Mouse (Mus musculus): ENCODE measurements around the gene Etfrf1.

Etfrf1 gene

GRCm38 (mm10) chr6:145210816-145211338 lies at the start of gene Etfrf1, which contains the start of gene Casc1:
Etfrf1 (plus strand) TSS chr6:145211134.
Casc1 (minus strand) TSS chr6:145211005.
- peak; percentile 89 for ATAC-seq (ENCODE audit: low TSS enrichment)

DNA sequence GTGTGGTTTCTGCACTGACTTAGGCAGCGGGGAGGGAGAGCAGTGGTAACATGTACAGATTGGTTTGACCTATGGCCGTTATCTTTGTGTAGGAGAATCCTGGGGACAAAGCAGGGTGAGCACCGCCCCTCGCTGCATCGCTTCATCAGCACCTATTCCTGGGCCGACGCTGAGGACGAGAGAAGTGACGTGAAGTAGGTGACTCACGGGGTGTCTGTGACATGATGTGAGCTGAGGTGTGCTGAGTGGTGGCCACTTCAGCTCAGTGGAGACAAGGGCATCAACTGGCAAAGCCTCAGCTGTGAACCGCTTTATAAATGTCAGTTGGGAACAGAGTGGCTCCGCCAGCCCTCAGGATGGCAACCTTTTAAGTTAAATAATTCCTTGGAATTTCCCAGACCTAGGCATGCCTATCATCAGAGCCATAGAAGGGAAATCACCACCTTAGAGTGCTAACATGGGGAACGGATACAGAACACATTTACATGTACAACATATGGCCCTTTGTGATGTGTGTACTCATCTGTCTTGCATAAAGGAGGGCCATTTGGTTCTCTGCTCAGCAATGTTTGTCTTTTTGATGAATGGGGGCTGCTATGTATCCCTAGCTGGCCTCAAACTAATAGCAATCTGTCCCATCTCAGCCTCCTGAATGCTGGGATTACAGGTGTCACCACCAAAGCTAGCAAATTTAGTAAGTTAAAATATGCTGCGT lies 38.9 kb upstream of the Etfrf1 start:
- no peak for ATAC-seq (ENCODE audit: low TSS enrichment)

DNA sequence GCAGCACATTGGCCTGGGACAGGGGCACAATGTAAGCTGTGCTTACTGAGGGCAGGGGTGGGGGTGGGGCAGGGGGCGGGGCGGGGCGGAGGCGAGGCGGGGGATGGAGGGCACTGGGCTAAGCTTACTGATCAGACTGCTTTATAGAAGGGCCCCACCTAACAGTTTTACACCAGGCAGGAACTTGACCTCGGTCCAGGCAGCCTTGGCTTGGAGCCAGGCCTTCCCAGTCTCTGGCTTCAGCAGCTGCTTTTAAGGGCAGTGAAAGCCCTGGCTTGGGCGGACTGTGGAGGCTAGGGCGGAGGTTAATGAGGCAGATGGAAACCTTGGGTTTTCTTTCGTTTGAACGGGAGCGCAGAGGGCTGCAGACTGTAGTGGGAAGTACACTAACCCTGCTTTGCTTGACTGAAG lies 37.1 kb upstream of the Etfrf1 start:
- ATAC-seq (ENCODE audit: low TSS enrichment) = no peak

DNA sequence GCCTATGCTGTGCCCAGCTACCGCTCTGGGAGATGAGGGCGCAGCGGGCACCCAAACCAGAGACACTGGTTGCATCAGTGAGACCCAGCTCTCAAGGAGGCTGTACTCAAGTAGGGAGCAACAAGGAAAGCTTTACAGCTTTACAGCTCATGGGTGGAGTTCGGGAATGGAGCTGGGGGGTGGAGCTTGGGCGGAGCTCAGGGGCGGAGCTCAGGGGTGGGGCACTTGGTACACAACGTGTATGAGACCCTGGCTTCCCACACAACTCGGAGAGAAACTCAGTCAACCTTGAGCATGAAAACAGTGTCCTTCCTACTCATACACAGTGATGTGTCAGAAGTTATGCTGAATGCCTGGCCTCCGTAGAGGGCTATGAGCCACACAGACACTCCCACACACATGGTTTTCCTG lies 35.4 kb upstream of the Etfrf1 start:
- no peak for ATAC-seq (ENCODE audit: low TSS enrichment)

- no peak for ATAC-seq (ENCODE audit: low TSS enrichment)
Measured at GRCm38 (mm10) chr6:145176474-145176873, 34.5 kb upstream of the Etfrf1 start.

GRCm38 (mm10) chr6:145179665-145180064 lies 31.3 kb upstream of the Etfrf1 start:
- no peak; the same call in 1 of the 2 replicates for ATAC-seq (ENCODE audit: low TSS enrichment)

- ATAC-seq (ENCODE audit: low TSS enrichment) = no peak
Measured at GRCm38 (mm10) chr6:145182044-145182443, 28.9 kb upstream of the Etfrf1 start.

- no peak for ATAC-seq (ENCODE audit: low TSS enrichment)
Measured at GRCm38 (mm10) chr6:145186096-145186495, 24.8 kb upstream of the Etfrf1 start.

DNA sequence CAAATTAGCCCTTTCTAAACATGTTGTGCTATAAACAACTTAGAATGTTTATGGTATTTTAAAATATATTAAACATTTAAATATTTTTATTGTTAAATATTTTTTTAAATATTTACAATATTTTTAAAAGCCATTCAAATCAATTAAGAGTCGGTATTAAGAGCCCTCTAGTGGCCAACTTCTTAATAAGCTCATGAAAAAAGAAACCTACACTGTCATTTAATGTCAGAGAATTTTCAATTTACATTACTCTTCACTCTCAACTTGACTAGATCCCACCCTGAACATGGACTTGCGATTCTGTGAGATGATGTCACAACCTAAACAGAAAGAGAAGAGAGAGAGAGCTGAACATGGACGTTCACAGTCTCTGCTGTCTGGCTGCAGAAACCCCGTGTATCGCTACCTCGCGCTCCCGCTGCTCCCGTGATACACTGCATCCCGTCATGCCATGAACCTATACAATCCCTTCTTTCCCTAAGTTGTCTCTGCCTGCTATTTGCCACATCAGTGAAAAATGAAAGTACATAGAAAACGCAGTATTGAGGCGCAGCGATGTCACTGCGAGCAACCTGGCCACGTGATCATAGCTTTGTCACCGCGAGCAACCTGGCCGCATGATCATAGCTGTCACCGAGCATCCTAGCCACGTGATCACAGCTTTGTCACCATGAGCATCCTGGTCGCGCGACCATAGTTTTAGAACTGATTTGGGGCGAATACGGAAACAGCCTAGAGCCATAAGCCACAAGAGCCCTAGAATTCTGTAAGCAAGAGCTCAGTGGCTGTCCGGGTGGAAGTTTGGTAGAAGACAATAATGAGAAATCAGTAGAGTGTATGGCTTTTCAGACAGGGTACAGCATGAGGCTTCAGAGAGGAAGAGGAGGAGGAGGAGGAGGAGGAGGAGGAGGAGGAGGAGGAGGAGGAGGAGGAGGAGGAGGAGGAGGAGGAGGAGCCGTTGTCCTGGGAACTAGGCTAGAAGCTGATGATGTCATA lies 23.5 kb upstream of the Etfrf1 start:
- peak; percentile 87 for ATAC-seq (ENCODE audit: low TSS enrichment)

- no peak for ATAC-seq (ENCODE audit: low TSS enrichment)
Measured at GRCm38 (mm10) chr6:145193038-145193437, 17.9 kb upstream of the Etfrf1 start.

- peak; percentile 65; the same call in 1 of the 2 replicates for ATAC-seq (ENCODE audit: low TSS enrichment)
Measured at GRCm38 (mm10) chr6:145193446-145193845, 17.5 kb upstream of the Etfrf1 start.

GRCm38 (mm10) chr6:145197949-145198686 lies 12.8 kb upstream of the Etfrf1 start:
- peak; percentile 74 for ATAC-seq (ENCODE audit: low TSS enrichment)

DNA sequence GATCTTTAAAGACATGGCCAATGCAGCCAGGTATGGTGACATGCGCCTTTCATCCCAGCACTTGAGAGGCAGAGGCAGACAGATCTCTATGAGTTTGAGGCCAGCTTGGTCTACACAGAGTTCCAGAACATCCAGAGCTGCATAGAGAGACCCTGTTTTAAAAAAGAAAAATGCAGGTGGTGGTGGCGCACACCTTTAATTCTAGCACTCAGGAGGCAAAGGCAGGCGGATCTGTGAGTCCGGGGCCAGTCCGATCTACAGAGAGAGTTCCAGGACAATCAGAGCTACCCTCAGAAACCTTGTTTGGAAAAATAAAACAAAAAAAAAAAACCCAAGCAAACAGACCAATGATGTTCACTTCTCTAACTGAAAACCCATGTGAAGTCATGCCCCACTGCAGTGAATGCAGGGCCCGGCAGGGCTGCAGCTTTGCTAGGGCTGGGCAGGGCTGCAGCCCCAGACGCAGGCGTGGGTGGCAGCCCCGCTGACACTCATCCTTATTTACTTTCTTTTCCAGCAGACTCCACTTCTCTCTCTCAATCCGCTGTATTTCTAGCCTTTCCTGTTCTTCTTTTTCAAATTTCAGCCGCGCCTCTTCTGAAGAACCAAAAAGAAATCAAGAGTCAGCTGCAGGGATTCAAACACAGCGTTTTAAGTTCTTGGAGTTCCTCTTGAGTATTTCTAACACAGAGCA lies 8.4 kb upstream of the Etfrf1 start:
- no peak for ATAC-seq (ENCODE audit: low TSS enrichment)

DNA sequence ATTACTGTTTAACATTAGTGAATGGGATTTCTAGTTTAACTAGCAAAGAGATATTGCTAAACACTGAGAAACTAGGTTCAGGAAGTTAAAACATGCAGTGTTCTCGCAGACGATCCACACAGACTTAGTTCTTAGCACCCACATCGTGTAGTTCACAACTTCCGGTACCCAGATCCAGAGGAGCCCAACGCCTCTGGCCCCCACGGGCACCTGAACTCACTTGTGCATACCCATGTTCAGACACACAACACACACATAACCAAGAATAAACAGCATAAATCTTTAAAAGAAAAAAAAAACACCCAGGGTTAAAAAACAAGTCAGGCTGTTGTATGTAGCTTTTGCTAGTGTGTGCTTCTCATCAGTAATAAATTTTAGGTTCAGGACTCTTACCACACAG lies 6.5 kb upstream of the Etfrf1 start:
- no peak for ATAC-seq (ENCODE audit: low TSS enrichment)

DNA sequence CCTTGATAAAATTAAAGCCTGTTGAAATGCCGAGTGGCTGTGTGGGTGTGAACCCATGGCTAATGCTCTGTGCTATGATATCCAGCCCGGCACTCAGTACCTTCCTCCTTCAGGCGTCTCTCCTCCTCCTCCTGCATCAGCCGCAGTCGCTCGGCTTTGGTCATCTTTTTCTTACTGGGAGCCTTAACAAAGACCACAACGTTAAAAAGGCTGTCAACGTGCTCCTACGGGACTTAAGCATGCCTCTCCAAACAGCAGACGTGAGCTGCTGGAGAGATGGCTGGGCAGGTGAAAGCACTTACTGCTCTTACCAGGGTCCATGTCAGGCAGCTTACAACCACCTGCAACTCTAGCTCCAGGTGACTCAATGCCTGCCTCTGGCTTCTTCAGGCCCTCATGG lies 5.8 kb upstream of the Etfrf1 start:
- ATAC-seq (ENCODE audit: low TSS enrichment) = no peak

- no peak for ATAC-seq (ENCODE audit: low TSS enrichment)
Measured at GRCm38 (mm10) chr6:145210056-145210680, 766 bp upstream of the Etfrf1 start.

DNA sequence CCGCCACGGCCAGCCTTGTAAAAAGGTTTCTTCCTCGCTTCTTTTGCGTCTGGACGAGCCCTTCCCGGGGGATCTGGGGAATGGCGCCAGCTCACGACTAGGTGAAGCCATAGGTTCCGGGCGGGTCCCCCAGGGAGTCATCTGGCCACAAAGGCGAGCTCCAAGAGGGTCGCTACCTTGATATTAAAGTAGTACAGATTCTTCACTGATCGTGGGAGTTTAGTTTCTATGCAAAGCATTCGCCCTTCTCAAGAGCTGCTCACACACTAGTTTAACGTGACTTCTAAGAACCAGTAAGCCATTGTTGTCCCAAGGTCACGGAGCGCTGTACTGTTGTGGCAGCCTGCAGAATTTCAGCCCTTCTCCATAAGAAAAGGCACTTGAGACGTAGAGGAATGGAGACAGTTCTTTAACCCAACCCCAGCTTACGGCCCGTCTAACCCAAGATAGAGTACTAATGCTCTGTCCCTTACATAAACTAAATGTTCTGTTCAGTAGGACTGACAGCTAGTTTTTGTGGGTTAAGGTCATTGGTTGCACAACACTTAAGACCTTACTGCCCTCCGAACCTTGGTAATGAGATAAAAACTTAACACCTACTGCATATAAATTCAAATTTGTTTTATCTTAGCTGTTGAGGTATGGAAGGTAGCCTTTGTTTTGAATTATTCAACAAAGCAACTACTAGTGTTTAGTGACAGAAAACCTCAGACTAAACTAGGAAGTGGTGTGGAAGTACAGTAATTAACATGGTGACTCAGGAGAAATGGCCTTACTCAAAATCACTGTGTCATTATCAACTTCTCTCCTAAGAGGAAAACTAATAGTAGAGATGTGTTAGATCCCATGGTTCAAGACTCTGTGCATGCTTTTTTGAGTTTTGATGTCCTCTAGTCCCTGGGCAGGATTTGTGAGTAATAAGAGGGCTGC lies 707 bp downstream of the Etfrf1 start:
- peak; percentile 28 for ATAC-seq (ENCODE audit: low TSS enrichment)

- ATAC-seq (ENCODE audit: low TSS enrichment) = no peak
Measured at GRCm38 (mm10) chr6:145213916-145214315, 3.0 kb downstream of the Etfrf1 start.

- ATAC-seq (ENCODE audit: low TSS enrichment) = no peak
Measured at GRCm38 (mm10) chr6:145215826-145216225, 4.9 kb downstream of the Etfrf1 start.

Measured in frontal cortex, adult (tissue).